Mouse (Mus musculus): ENCODE results near the gene Rcsd1. TPM values are rescaled to one million over a fixed set of nuclear protein-coding genes. Genes with fewer than 3 reads are reported as not detected.
"Not testable (repeated sequence)": the region's sequence is repeated elsewhere in the genome, so short reads cannot be mapped to it uniquely, and the experiment has no call there.

Rcsd1 gene
- total RNA-seq, 2 experiments from 2014 or later, result 13.5 to 15.2 TPM

DNA sequence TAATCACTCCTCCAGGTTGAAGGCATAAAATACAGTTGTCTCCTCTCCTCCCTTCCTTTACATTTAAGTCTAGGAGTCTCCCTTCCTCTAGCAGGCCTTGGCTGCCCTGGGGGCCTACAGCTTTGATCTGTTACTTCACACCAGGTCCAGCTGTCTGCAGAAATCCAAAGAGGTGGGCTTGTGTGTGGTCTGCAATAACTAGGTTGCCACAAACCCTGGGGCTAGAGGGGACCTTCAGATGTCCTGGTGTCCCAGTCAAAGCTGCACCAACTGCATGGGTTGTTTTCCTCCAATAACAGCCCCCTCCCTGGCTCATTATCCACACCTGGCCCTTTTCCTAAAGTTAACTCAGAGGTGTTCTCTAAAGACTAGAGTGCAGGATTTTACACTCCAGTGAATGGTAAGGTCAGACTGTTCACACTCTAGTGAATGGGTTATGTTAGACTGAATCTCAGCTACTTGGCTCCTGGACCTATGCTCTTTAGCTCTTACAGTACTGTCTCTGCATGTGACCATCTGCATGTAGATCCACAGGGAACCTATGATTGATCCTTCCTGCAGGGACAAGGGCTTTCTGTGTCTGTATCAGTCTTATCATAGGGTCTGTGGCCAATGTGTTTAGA, 14.1 kb downstream of the Rcsd1 start:
- DNase-seq (ENCODE audit: low spot score in 2 of 2), result no peak

DNA sequence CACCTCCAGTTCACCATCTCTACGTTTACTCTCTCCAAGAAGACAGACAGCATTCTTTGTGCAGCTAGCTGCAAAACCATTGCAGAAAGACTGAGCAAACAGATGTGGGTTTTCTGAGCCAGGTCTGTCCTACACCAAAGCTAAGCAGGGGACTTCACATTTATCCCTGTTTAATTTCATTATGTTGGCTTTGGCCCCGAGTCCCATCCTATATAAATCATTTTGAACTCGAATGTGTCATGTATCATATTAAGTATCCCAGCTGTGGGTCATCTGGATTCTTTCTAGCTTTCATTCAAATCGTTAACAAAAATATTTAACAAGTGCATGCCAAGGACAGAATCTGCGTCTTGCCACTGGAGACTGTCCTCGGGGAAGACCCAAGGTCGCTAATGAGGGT, 15.7 kb downstream of the Rcsd1 start:
- no peak for DNase-seq (ENCODE audit: low spot score in 2 of 2)

DNA sequence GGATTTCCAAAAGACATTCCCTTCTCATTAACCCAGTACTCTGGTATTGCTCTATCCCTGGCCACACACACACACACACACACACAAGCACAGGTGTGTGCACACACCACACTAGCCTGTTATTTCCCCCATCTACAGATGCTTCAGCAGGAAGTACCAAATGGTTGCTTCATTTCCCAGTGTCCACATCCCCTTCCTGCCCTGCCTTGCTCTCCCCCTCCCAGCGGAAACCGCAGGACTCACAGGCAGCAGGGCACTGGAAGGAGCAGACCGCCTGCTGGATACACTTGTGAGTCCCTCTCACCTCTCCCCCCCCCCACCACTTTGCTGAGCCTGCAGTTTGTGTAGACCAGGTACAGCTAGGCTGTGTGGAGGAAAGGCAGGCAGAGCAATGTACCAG, 18.0 kb downstream of the Rcsd1 start:
- no peak for DNase-seq (ENCODE audit: low spot score in 2 of 2)

DNA sequence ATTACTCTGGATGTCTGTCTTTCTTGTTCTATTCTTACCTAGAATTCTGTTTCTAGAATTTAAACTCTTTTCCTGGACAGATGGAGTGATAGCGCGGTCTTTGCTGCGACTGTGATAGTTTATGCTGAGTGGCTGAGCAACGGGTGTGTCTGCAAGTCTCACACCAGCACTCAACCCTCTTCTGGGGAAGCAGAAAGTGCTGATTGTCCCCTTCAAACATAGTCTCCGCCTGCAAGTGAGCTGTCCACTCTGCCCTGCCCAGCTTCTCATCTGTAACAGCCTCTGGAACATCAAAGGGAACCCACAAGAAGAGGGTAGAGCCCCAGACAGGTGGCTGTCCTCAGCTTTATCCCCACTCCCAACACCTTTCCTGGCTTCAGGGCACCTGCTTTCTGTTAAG, 19.7 kb downstream of the Rcsd1 start:
- DNase-seq (ENCODE audit: low spot score in 2 of 2), result no peak

DNA sequence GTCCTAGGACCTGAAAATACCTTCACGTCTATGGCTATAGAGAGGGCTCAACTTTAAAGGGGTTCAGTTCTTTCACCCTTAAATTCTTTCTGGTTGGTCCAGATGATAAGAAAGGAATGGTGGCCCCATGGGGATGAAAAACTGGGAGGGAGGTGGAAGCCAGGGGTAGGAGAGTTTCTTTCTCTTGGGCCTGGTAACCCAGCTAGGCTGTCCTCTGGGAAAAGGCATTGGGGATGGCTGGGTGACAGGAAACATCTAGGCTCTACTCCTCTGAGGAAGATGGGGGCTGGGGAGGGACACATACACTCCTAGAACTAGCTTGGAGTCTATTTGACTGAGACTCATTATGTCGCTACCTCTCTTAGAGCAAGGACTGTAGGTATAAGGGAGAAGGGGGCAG, 21.7 kb downstream of the Rcsd1 start:
- DNase-seq (ENCODE audit: low spot score in 2 of 2), result no peak

DNA sequence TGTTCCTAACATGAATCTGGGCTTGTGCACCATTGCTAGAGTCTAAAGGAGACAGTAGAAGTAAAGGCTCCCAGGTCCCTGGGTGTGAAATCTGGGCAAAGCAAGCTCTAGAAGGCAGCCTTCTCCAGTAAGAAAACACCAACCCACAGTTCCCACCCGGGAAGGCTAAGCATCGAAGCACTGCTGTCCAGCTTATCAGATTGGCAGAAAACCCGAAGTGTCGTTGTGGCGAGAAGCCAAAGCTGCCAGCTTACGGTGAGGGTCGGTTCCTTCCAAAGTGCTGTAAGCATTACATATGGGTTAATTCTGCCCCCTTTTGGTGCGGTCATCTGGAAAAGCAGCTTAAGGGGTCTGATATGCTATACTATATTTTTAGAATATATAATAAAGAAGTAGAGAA, 22.6 kb downstream of the Rcsd1 start:
- no peak for DNase-seq (ENCODE audit: low spot score in 2 of 2)

DNA sequence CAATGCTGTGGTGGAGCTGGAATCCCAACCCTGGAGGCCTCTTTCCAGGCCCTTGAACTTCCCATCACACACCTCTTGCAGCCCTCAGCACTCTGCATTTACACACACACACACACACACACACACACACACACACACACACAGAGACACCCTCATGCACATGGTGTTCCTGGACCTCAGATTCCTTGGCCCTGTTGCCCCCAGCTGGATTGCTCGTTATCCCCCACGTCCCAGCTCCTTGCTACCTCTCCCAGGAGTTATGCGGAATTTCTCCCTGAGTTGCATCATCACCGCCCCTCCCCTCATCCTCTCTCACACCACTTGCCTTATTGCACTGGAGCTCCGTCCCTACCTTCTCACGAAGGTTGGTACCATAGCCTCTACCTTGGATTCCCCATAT, 23.2 kb downstream of the Rcsd1 start:
- no peak for DNase-seq (ENCODE audit: low spot score in 2 of 2)

DNA sequence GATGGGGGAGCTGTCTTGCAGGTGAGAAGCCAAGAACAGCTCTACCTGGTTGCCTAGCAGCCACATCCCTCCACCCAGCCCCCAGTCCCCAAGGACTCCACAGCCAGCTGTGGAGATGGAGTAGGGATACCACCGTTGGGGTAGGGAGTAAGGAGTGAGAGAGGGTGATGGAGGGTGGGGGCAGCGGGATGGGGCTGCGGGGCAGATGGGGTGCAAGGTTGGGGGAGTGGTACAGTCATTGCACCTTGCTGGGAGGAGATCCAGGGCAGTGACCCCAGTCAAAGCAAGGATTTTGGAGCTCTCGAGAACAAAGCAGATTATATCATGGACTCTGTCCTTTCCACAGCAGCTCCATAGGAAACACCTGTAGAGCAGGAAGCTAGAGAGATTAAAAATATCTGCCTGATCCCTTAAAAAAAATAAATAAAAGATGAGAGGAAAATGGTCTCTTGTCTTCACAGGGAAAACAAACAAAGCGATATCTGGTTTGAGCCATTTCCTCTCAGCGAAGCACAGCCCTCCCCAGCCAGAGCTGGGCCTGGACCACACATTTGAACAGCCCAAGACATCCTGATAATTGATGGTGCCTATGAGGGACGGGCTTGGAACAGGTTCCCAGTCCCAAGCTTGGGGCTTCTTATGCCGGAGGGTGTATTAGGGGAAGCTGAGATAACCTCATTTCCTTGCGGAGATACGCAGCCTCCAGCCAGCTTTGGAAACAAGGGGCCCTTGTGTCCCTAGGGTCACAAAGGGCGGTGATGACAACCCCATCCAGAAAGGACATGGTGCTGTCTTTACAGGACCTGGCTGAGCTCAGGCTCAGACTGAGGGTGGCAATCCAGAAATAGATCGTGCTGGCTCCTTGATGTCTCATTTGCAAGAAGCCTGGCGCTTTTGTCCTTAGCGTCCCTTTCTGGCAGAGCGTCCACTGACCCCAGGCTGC, 25.0 kb downstream of the Rcsd1 start:
- DNase-seq (ENCODE audit: low spot score in 2 of 2), result no peak

DNA sequence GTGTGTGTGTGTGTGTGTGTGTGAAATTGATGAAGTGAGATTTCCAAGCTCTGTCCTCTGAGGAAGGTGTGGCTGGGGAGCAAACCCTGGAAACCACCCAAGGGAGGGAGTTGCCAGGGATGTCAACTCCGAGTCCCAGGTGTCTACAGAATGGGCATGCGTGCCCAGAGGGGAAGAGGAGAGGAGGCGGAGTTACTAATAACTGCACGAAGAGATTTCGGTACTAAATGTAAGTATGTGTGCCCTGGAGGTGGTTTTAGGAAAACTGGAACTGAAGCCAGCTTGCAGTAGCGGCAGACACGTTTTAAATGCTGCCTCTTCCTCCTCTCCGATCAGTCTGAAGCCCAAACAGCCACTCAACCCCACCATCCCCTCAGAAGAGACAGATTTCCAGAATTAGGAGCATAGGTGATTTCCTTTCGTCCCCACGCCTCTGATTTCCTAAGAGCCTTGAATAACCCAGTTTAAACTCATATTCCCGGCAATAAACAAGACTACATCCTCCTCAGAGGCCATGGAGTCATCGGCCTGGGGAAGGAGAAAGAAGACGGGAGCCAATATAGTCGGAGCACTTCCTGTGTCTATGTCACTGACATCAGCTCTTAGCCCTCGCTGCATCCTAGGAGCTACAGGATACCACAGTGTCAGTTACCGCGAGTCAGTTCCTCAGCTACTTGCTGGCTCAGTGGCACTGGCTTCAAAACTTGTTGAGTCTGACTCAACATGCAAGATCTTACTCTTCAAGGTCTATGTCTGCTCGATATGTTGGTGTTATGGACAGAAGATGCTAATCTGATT, 27.3 kb downstream of the Rcsd1 start:
- DNase-seq (ENCODE audit: low spot score in 2 of 2), result no peak

DNA sequence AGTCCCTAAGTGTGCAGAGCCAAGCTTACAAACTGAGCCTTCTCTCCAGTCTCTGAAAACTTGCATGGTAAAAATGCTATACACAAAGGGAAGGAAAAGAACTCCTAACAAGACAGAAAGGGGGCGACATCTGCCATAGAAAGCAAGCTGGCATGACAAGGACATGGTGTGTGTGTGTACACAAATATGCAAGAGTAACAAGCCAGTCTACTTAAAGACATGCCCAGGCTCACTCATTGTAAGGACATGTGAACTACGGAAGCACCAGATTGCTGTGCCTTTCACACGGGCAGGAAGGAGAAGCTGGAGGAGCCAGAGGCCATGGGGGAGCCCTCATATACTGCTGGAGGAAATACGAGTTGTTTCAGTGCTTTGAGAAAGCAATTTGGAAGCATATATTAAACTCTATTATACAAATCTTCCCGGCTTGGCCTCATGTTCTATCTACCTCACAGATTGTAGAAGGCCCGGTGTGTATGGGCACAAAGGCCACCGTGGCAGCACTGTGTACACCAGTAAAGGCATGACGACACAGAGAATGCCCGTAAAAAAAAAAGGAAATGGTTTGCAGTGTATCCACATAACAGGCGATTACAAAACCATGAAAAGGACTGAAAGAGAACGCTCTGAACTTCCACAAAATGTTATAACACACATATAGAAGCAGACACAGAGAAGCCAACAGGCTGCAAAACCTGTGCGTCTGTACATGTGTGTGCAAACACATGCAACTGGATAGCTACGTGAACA, 28.3 kb downstream of the Rcsd1 start:
- no peak for DNase-seq (ENCODE audit: low spot score in 2 of 2)

DNA sequence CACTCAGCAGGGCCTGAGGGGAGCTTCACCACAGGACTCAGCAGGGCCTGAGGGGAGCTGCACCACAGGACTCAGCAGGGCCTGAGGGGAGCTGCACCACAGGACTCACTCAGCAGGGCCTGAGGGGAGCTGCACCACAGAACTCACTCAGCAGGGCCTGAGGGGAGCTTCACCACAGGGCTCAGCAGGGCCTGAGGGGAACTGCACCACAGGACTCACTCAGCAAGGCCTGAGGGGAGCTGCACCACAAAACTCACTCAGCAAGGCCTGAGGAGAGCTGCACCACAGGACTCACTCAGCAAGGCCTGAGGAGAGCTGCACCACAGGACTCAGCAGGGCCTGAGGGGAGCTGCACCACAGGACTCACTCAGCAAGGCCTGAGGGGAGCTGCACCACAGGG, 29.5 kb downstream of the Rcsd1 start:
- not testable (repeated sequence) for DNase-seq (ENCODE audit: low spot score in 2 of 2)

DNA sequence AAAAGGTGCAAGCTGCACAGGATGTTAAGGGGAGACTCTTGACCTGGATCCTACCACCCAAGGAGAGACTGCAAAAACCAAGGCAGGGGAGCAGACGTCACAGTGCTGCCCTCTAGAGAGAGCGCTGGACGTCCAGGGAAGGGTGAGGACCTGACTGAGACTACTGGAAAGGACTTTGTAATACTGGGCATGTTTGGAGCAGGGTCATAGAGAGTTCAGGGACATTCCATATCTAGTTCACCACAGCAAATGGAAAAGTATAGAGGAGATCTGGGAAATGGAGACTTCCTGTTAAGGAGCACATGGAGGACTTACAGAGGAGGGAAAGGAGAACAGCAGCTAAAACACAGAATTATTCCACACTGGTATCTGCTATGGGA, 29.9 kb downstream of the Rcsd1 start:
- no peak for DNase-seq (ENCODE audit: low spot score in 2 of 2)

DNA sequence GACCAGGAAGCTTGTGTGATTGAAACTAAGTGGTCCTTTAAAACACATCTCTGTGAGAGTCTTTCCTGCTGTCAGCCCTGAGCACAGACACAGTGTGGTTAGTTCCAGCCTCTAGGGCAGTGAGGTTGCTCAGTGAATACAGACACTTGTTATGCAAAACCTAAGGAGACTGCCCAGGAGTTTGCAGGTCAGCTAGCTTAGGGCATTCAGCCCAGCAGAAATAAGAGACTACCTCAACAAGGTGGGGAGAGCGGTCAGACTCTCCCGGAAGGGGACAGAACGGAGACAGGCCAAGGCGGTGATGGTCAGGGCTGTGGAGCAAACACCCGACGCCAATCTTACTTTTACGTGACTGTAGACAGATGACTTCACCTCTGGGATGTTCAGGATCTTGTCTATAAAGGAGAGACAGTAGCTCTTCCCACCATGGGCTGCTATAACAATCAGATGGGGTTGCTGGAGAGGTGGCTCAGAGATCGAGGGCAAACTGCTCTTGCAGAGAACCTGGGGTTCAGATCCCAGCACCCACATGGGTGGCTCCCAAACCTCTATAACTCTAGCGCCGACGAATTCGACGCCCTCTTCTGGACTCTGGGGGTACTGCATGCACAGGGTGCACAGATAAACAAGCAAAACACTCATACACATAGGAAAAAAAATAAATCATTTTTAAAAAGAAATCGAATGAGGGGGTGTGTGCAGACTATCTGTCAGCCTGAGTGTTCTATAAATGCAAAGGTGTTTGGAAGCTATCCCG, 30.5 kb downstream of the Rcsd1 start:
- DNase-seq (ENCODE audit: low spot score in 2 of 2), result no peak

DNA sequence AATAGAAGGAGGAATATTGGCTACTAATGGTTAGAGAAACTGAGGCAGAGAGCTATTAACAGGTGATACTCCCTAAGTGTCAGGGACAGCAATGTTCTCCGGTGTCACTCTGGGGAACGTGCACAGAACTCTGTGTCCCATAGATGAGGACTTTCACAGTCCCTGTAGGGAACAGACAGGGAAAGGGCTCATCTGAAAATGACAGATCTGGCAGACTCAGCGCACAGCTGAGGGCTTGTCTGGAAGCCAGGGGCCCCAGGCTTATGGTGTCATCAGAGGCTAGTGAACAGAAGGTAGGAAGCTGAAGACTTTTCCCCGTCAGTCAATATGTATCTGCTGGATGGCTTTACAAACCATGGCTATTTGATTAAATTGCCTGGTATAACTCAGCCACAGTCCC, 32.0 kb downstream of the Rcsd1 start:
- no peak for DNase-seq (ENCODE audit: low spot score in 2 of 2)

DNA sequence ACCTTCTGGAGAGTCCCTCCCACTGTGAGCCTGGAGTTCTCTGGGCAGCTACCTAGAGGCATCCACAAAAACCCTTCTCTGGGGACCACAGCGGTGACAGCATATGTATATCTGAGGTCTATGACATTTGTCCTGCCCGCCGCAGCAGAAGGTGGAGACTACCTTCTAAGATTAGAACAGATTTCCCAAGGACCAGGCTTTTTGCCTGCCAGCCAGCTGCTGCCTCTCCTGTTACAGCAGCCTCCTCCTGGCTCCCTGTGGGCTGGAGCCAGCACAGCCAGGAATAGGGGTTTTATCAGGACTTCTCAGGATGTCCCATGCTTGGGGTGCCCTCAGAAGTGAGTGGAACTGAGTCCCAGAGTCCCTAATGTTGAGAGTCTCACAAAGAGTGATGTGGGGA, 32.6 kb downstream of the Rcsd1 start:
- DNase-seq (ENCODE audit: low spot score in 2 of 2), result no peak

DNA sequence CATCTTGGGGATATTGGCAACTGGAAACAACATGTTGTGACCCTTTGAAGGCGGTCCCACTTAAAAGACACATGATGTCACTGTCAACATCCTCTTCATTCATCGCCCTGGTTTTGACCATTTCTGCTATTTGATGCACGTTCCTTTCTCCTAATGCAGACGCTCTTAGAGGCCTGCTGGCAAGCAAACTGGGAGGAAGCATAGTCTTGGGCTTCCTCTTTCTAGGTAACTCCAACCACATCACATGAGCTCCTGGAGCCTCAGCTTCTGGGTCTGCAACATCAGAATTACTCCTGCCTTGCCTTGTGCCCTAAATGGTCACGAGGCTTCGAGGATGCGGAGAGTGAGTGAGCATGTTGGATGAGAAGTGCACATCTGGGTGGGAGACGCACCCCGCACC, 34.4 kb downstream of the Rcsd1 start:
- no peak for DNase-seq (ENCODE audit: low spot score in 2 of 2)

DNA sequence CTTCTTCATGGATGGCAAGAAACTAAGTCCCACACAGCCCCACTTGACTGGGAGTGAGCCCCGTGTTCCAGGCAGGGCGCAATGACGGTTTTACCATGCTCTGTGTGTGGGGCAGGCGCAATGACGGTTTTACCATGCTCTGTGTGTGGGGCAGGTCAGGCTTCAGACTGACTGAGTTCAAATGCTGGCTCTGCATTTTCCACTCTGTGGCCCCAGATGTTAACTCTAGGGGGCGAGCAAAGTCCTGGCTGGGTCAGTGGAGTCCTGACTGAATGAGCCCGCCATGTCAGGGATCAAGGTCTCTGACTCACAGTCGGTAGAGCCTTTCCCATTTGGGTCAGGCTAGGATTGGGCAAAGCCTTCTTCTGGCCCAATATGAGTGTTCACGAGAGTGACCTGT, 37.2 kb downstream of the Rcsd1 start:
- no peak for DNase-seq (ENCODE audit: low spot score in 2 of 2)

DNA sequence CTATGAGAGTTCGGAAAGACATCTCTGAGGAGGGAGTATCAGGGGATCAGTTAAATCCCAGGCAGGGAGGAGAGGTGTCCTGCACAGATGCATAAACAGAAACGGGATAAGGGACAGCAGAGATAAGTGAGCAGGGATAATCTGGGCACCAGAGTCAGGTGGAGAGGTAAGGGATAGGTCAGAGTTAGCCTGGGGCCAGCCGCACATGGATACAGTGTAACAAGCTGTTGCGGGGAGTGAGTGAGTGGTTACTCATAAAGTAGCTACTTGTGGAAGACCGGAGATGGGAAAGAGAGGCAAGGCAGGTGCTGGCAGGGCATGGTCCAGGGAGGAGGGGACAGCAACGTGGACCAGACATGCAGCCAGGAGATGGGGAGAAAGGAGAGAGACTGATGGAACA, 39.5 kb downstream of the Rcsd1 start:
- no peak for DNase-seq (ENCODE audit: low spot score in 2 of 2)

DNA sequence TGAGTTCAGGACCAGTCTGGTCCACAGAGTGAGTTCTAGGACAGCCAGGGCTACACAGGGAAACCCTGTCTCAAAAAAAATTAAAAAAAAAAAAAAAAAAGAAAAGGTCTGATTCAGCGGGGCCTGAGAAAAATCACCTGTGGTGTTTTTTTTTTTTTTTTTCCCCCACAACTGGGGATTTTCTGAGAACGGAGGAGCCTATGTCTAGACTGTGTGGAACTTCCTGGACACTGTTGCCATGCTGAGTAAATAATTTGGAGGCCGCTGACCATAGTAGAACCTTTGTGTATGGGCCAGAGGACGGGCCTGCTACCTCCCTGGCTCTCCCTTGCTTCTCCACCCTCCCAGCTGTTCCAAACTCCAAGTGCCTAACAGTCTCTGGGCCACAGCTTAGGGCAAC, 40.7 kb downstream of the Rcsd1 start:
- no peak for DNase-seq (ENCODE audit: low spot score in 2 of 2)

DNA sequence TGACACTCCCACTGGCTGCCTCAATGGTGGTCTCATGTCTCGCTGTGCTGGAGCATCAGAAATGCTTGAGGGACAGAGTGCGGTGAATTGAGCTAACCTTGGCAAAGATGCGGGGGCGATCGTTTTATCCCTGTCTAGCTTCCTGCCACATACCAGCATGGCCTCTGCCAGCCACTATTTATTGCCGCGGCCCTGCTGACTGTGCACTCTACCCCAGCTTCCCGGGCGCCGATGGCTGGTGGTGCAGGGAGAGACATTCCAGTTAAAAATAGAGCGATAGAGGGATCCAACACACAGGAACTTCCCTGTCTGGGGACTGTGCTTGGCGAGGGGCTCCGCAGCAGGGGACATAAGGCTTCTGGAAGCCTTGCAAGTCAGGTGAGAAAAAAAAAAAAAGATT, 42.2 kb downstream of the Rcsd1 start:
- DNase-seq (ENCODE audit: low spot score in 2 of 2), result no peak

DNA sequence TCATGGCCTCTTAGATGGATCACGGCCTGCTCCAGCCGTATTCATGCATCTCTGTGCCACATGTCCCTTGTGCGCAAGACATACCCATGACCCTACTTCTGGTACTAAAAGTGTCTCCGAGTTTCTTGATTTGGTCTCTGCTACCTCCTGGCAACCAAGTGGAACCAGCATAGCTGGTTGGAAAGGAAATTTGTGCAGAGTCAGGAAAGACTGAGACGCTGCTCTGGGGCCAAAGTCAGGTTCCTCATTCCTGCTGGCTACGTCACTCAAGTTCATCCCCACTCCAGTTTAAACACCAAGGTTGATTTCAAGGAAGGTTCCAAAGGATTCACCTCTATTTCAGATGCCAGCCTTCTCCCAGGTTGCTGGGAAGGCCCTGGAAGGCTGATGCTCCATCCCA, 42.6 kb downstream of the Rcsd1 start:
- no peak for DNase-seq (ENCODE audit: low spot score in 2 of 2)
